ENCODE assay signal across 9 mouse cellular contexts in the genomic region with DNA sequence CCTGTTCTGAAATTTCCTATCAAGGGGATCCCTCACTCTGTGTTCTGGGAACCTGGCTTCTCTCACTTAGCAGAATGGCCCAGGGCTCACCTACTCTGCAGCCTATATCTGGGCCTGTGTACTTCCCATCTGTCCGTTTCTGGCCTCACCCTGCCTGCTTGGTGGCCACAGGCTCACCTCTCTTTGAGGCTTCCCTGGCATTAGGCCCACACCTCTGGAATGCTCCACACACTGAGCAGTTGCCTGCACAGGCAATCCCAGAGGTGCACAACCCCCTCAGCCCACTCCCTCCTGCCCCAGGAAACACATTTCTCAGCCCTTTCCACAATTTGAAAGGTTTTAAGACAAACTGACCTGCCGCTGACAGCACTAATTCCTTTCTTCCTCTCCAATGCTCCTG.
DNase-seq lines count a peak whose midpoint lies in the region; ATAC-seq and TF ChIP-seq lines count a peak whose summit lies in the region.
"Had no signal": no experiment of that assay in that cellular context is flagged by ENCODE, and none has a peak within 500 bp of the region (broad histone marks: within the 10 kb centered on the region; RNA-seq: fewer than 3 reads in every experiment).

No protein-coding gene starts in this region.

- H3K4me1 ChIP-seq in hindbrain, embryonic 13.5 days (replicated peaks): peaks cover 9% of the 10 kb centered on the region
- no peaks in the 10 kb centered on the region for H3K4me1 ChIP-seq in hindbrain, postnatal 0 days (ENCODE audit: insufficient read depth, low read length)
- no peaks in the 10 kb centered on the region for H3K4me1 ChIP-seq in ES-E14 (ENCODE audit: control insufficient read depth in 2 of 2, insufficient read depth in 2 of 2, low read length in 2 of 2, poor library complexity in 1 of 2)

- no peaks in the 10 kb centered on the region for H3K36me3 ChIP-seq in hindbrain, embryonic 13.5 days
- no peaks in the 10 kb centered on the region for H3K36me3 ChIP-seq in hindbrain, postnatal 0 days (ENCODE audit: insufficient read depth, low read length)
- H3K36me3 ChIP-seq in ES-E14 (ENCODE audit: control insufficient read depth, insufficient read depth, low read length, poor library complexity, severe bottlenecking): no peaks in the 10 kb centered on the region

- no peak overlapping the region for H3K9ac ChIP-seq in hindbrain, embryonic 13.5 days
- no peak overlapping the region for H3K9ac ChIP-seq in hindbrain, postnatal 0 days (replicated peaks; ENCODE audit: low read length)
- H3K9ac ChIP-seq in ES-E14 (ENCODE audit: insufficient read depth, low read depth, low read length, poor library complexity, severe bottlenecking): peak overlapping the region; percentile 32; the same call in 1 of the 2 replicates
- H3K9ac ChIP-seq: liver, embryonic 14.5 days had no signal

- no peak overlapping the region for H3K4me3 ChIP-seq in hindbrain, embryonic 13.5 days
- H3K4me3 ChIP-seq in hindbrain, postnatal 0 days (ENCODE audit: low read length): no peak overlapping the region
- no peak overlapping the region for H3K4me3 ChIP-seq in ES-E14 (ENCODE audit: insufficient read depth in 1 of 2, low read depth in 1 of 2, low read length in 2 of 2, poor library complexity in 1 of 2, severe bottlenecking in 1 of 2)

- H3K27me3 ChIP-seq in hindbrain, embryonic 13.5 days: no peaks in the 10 kb centered on the region
- H3K27me3 ChIP-seq in hindbrain, postnatal 0 days (ENCODE audit: insufficient read depth, low read length): no peaks in the 10 kb centered on the region
- no peaks in the 10 kb centered on the region for H3K27me3 ChIP-seq in Patski

- CTCF ChIA-PET in Patski (lab: Charles Lee): no interaction called here

- no peak for DNase-seq in hindbrain, postnatal 0 days (ENCODE audit: low spot score)
- DNase-seq in ES-E14 (ENCODE audit: low read depth, low spot score) (no peak), Patski (ENCODE audit: low read depth, low spot score) (no peak)
- DNase-seq in kidney, postnatal 4 days: peak; percentile 43 to 59
- no peak for DNase-seq in T-cell, adult 2 months (ENCODE audit: low spot score)
- DNase-seq in urinary bladder, postnatal 14 days (ENCODE audit: low spot score): no peak
- DNase-seq: right cerebral cortex, adult 18-20 months had no signal

- no peak for ATAC-seq in hindbrain, embryonic 13.5 days (ENCODE audit: low FRiP score)
- no peak for ATAC-seq in hindbrain, postnatal 0 days
- ATAC-seq in Patski: peak; percentile 28

- no peak overlapping the region for H3K4me2 ChIP-seq in hindbrain, embryonic 13.5 days
- no peak overlapping the region for H3K4me2 ChIP-seq in hindbrain, postnatal 0 days (ENCODE audit: low read depth, low read length)

- H3K27ac ChIP-seq in hindbrain, embryonic 13.5 days: 0 out of 2 replicates have a peak overlapping the region, but pooled peaks have one; percentile 18
- no peak overlapping the region for H3K27ac ChIP-seq in hindbrain, postnatal 0 days
- H3K27ac ChIP-seq in ES-E14 (ENCODE audit: insufficient read depth, low read depth, low read length, poor library complexity, severe bottlenecking): no peak overlapping the region
- H3K27ac ChIP-seq: liver, embryonic 14.5 days had no signal

- H3K9me3 ChIP-seq in hindbrain, embryonic 13.5 days: no peaks in the 10 kb centered on the region
- H3K9me3 ChIP-seq in hindbrain, postnatal 0 days (ENCODE audit: low read length): no peaks in the 10 kb centered on the region
- no peaks in the 10 kb centered on the region for H3K9me3 ChIP-seq in ES-E14 (ENCODE audit: control insufficient read depth, insufficient read depth, low read depth, low read length)

- in situ Hi-C loops in ES-E14 (cut with MboI; ENCODE audit: low sequenced_read_pairs in 2 of 2, unreplicated experiment in 2 of 2) (no loop called here), Patski (cut with MboI; ENCODE audit: low pct_unique_long_range_greater_than_20kb) (no loop called here)

- POLR2A ChIA-PET in Patski (lab: Charles Lee): no interaction called here

- 54% methylated on average over 2 of the region's 2 CpGs for WGBS in hindbrain, embryonic 13.5 days
- 57% methylated on average over 2 of the region's 2 CpGs for WGBS in hindbrain, postnatal 0 days

- no peak for TF ChIP-seq CTCF in hindbrain, postnatal 0 days (IDR thresholded peaks at IDR 0.05; ENCODE audit: low read depth)
- TF ChIP-seq CTCF in Patski (IDR thresholded peaks at IDR 0.05): no peak

TF ChIP-seq in ES-E14, 5 proteins besides CTCF, POLR2A, EP300 and RAD21:
- TF ChIP-seq HCFC1 (IDR thresholded peaks at IDR 0.05; ENCODE audit: borderline replicate concordance, insufficient read depth, low read length) (no peak), ZNF384 (IDR thresholded peaks at IDR 0.05; ENCODE audit: low read depth, low read length) (no peak), MAFK (IDR thresholded peaks at IDR 0.05; ENCODE audit: insufficient read depth, low read depth, low read length) (no peak), CHD2 (IDR thresholded peaks at IDR 0.05; ENCODE audit: low read depth, low read length) (no peak), ZC3H11A (IDR thresholded peaks at IDR 0.05; ENCODE audit: borderline replicate concordance, low read depth, low read length) (no peak)
TF ChIP-seq in ES-E14: peak in this region for 0.

Comparison
In these comparisons a context has a peak if more than half of its experiments do, and no peak if none do; other contexts are left out.
1. DNase-seq: peak in kidney, postnatal 4 days (2 of 2); none in hindbrain, postnatal 0 days (single experiment), ES-E14 (single experiment), Patski (single experiment), T-cell, adult 2 months (single experiment) and urinary bladder, postnatal 14 days (single experiment).